ENCODE assay signal across 10 mouse cellular contexts in the genomic region with DNA sequence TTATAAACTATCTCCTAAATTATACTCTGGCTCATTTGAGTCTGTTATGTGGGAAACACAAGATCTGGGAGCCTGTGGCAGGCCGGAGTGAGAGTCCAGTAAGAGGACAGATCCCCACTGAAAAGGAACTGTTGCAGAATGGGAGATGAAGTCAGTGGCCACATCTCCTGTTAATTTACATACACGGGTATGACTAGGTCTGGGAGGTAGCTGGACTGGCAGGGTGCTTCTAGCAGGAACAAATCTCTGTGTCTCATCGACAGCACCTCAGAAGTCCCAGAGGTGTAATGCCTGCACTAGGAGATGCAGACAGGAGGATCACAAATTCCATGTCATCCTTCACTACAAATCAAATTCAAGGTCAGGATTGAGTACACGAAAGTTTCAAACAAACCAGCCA. TPM values are rescaled to one million over a fixed set of nuclear protein-coding genes. Genes with fewer than 3 reads are reported as not detected.
DNase-seq lines count a peak whose midpoint lies in the region; ATAC-seq and TF ChIP-seq lines count a peak whose summit lies in the region.
"Had no signal": no experiment of that assay in that cellular context is flagged by ENCODE, and none has a peak within 500 bp of the region (broad histone marks: within the 10 kb centered on the region; RNA-seq: fewer than 3 reads in every experiment).

No protein-coding gene starts in this region.

- H3K9me3 ChIP-seq in heart, embryonic 13.5 days: no peaks in the 10 kb centered on the region
- no peaks in the 10 kb centered on the region for H3K9me3 ChIP-seq in forebrain, embryonic 13.5 days (replicated peaks)
- no peaks in the 10 kb centered on the region for H3K9me3 ChIP-seq in limb, embryonic 15.5 days

- H3K27ac ChIP-seq in heart, embryonic 13.5 days (replicated peaks): peak overlapping the region; percentile 85
- no peak overlapping the region for H3K27ac ChIP-seq in forebrain, embryonic 13.5 days
- H3K27ac ChIP-seq in limb, embryonic 15.5 days: peak overlapping the region; percentile 96

- no peaks in the 10 kb centered on the region for H3K27me3 ChIP-seq in heart, embryonic 13.5 days (replicated peaks)
- no peaks in the 10 kb centered on the region for H3K27me3 ChIP-seq in C2C12 (ENCODE audit: control insufficient read depth, insufficient read depth, insufficient read length)
- no peaks in the 10 kb centered on the region for H3K27me3 ChIP-seq in forebrain, embryonic 13.5 days
- no peaks in the 10 kb centered on the region for H3K27me3 ChIP-seq in limb, embryonic 15.5 days

- H3K79me3 ChIP-seq in C2C12 (ENCODE audit: low read depth): peaks cover 13% of the 10 kb centered on the region

- H3K4me1 ChIP-seq in heart, embryonic 13.5 days: peaks cover 16% of the 10 kb centered on the region
- H3K4me1 ChIP-seq in forebrain, embryonic 13.5 days: peaks cover 19% of the 10 kb centered on the region
- H3K4me1 ChIP-seq in limb, embryonic 15.5 days: peaks cover 16% of the 10 kb centered on the region

- intact Hi-C loops in heart, postnatal 10 days (cut with DNase I): loop anchor here (5.0 kb wide), 1 partner anchor 281 kb away; no protein-coding TSS in a partner anchor
- intact Hi-C loops in left cerebral cortex, postnatal 14 days (cut with DNase I): no loop called here

- peak overlapping the region; percentile 89 for H3K4me3 ChIP-seq in heart, embryonic 13.5 days
- no peak overlapping the region for H3K4me3 ChIP-seq in C2C12 (ENCODE audit: insufficient read depth, poor library complexity, severe bottlenecking)
- H3K4me3 ChIP-seq in forebrain, embryonic 13.5 days: peak overlapping the region; percentile 76; the same call in 1 of the 2 replicates
- peak overlapping the region; percentile 85 for H3K4me3 ChIP-seq in limb, embryonic 15.5 days

- no peak for TF ChIP-seq CTCF in C2C12 (IDR thresholded peaks at IDR 0.05; ENCODE audit: control insufficient read depth, insufficient read depth, insufficient read length)

- peak overlapping the region; percentile 71 for H3K4me2 ChIP-seq in heart, embryonic 13.5 days
- peak overlapping the region; percentile 86 for H3K4me2 ChIP-seq in forebrain, embryonic 13.5 days
- H3K4me2 ChIP-seq in limb, embryonic 15.5 days: 0 out of 2 replicates have a peak overlapping the region, but pooled peaks have one; percentile 82

- 66% methylated on average over 4 of the region's 4 CpGs for WGBS in heart, embryonic 13.5 days
- WGBS in forebrain, embryonic 13.5 days: 67% methylated on average over 4 of the region's 4 CpGs
- 66% methylated on average over 4 of the region's 4 CpGs for WGBS in limb, embryonic 15.5 days

- peak overlapping the region; percentile 94 for H3K9ac ChIP-seq in heart, embryonic 13.5 days
- H3K9ac ChIP-seq in forebrain, embryonic 13.5 days: peak overlapping the region; percentile 95
- H3K9ac ChIP-seq in limb, embryonic 15.5 days: no peak overlapping the region

- ATAC-seq in heart, embryonic 13.5 days (ENCODE audit: extremely low read depth, insufficient number of reproducible peaks, low FRiP score, low TSS enrichment): no peak
- ATAC-seq in forebrain, embryonic 13.5 days: no peak
- ATAC-seq in limb, embryonic 15.5 days (ENCODE audit: insufficient number of reproducible peaks, low FRiP score, low TSS enrichment, low read depth): no peak

- H3ac ChIP-seq in C2C12 (ENCODE audit: control insufficient read depth, insufficient read length, low read depth): peak overlapping the region; percentile 22

- no peak for DNase-seq in heart, postnatal 10 days
- DNase-seq in left cerebral cortex, postnatal 14 days (ENCODE audit: low spot score in 2 of 2): no peak
- DNase-seq in layer of hippocampus, postnatal 10 days (ENCODE audit: low spot score in 2 of 2): no peak
- DNase-seq in cerebellum, adult 9-11 months: no peak
- DNase-seq: kidney, adult 8-10 months had no signal

- H3K36me3 ChIP-seq in heart, embryonic 13.5 days: peaks cover 21% of the 10 kb centered on the region
- H3K36me3 ChIP-seq in C2C12 (ENCODE audit: control insufficient read depth, insufficient read depth): peaks cover 54% of the 10 kb centered on the region
- peaks cover 5% of the 10 kb centered on the region; the same call in 1 of the 2 replicates for H3K36me3 ChIP-seq in forebrain, embryonic 13.5 days (ENCODE audit: poor library complexity, severe bottlenecking)
- H3K36me3 ChIP-seq in limb, embryonic 15.5 days: 0 out of 2 replicates have a peak, but pooled peaks cover 3% of the 10 kb centered on the region

- peaks cover 34% of the 10 kb centered on the region for H3K79me2 ChIP-seq in C2C12 (ENCODE audit: control insufficient read depth, insufficient read depth)

TF ChIP-seq in C2C12, 6 proteins besides CTCF, POLR2A, EP300 and RAD21:
- no peak for TF ChIP-seq FOSL1 (IDR thresholded peaks at IDR 0.05; ENCODE audit: insufficient read depth, low read length, poor library complexity, severe bottlenecking)
- no peak for TF ChIP-seq USF1 (IDR thresholded peaks at IDR 0.05; ENCODE audit: low read depth)
- TF ChIP-seq CEBPB (IDR thresholded peaks at IDR 0.05; ENCODE audit: low read depth): no peak
- no peak for TF ChIP-seq MAX (IDR thresholded peaks at IDR 0.05)
- TF ChIP-seq MYOG (IDR thresholded peaks at IDR 0.05; ENCODE audit: control insufficient read depth, extremely low read depth, insufficient read length): no peak
- no peak for TF ChIP-seq MYOD1 (IDR thresholded peaks at IDR 0.05; ENCODE audit: control insufficient read depth, insufficient read length, low read depth)

RNA-seq across cellular contexts. Expression of gene Cc2d1b, which starts 1.2 kb away (rescaled TPM):
- 14.7 and 15.3 TPM in 2 replicates for polyA plus RNA-seq in heart, embryonic 13.5 days (2015; fragmentation: Nextera tagmentation; extraction: Ambion mirVana)
- total RNA-seq in heart, postnatal 10 days (2021): 10 to 100 TPM; 21.6 to 21.7 TPM
- polyA plus RNA-seq in C2C12 (2012; fragmentation: generic; extraction: Trizol): 33.6 TPM
- polyA plus RNA-seq in forebrain, embryonic 13.5 days (2015; fragmentation: Nextera tagmentation; extraction: Ambion mirVana): 18.8 and 22.4 TPM in 2 replicates
- 31.2 and 32.1 TPM in 2 replicates for polyA plus RNA-seq in limb, embryonic 15.5 days (2015; fragmentation: Nextera tagmentation; extraction: Ambion mirVana)
- 10 to 100 TPM; 28.3 to 34.5 TPM for total RNA-seq in left cerebral cortex, postnatal 14 days (2021)
- total RNA-seq in layer of hippocampus, postnatal 10 days (2021): 10 to 100 TPM; 29.4 to 40.1 TPM

RNA-seq across cellular contexts. Expression of gene Orc1, which starts 39.4 kb away (rescaled TPM):
- 5.1 and 6.6 TPM in 2 replicates for polyA plus RNA-seq in heart, embryonic 13.5 days (2015; fragmentation: Nextera tagmentation; extraction: Ambion mirVana)
- 1 to 10 TPM in 1 of 2 experiments, under 1 TPM in 1; 0.96 to 1.3 TPM for total RNA-seq in heart, postnatal 10 days (2021)
- 6.2 TPM for polyA plus RNA-seq in C2C12 (2012; fragmentation: generic; extraction: Trizol)
- 6.6 and 8.1 TPM in 2 replicates for polyA plus RNA-seq in forebrain, embryonic 13.5 days (2015; fragmentation: Nextera tagmentation; extraction: Ambion mirVana)
- polyA plus RNA-seq in limb, embryonic 15.5 days (2015; fragmentation: Nextera tagmentation; extraction: Ambion mirVana): 8.1 and 8.2 TPM in 2 replicates
- total RNA-seq in left cerebral cortex, postnatal 14 days (2021): under 1 TPM in 1 of 2 experiments, not detected in 1; 0.25 TPM
- total RNA-seq in layer of hippocampus, postnatal 10 days (2021): 1 to 10 TPM; 1.0 TPM
- total RNA-seq: neutrophil, adult 5-6 weeks had no signal

RNA-seq across cellular contexts. Expression of gene Prpf38a, which starts 39.5 kb away (rescaled TPM):
- polyA plus RNA-seq in heart, embryonic 13.5 days (2015; fragmentation: Nextera tagmentation; extraction: Ambion mirVana): 56.9 and 63.9 TPM in 2 replicates
- total RNA-seq in heart, postnatal 10 days (2021): 10 to 100 TPM; 28.6 to 28.8 TPM
- 35.9 TPM for polyA plus RNA-seq in C2C12 (2012; fragmentation: generic; extraction: Trizol)
- 112 and 114 TPM in 2 replicates for polyA plus RNA-seq in forebrain, embryonic 13.5 days (2015; fragmentation: Nextera tagmentation; extraction: Ambion mirVana)
- 77.5 and 77.7 TPM in 2 replicates for polyA plus RNA-seq in limb, embryonic 15.5 days (2015; fragmentation: Nextera tagmentation; extraction: Ambion mirVana)
- 10 to 100 TPM; 37.4 to 38.2 TPM for total RNA-seq in left cerebral cortex, postnatal 14 days (2021)
- 10 to 100 TPM; 42.2 to 46.3 TPM for total RNA-seq in layer of hippocampus, postnatal 10 days (2021)
